Mouse (Mus musculus) embryo, embryonic 10.5 days (tissue): ENCODE results near the gene Card14.
"Not testable (repeated sequence)": the region's sequence is repeated elsewhere in the genome, so short reads cannot be mapped to it uniquely, and the experiment has no call there.

Experiments used
- DNase-seq: peaks from one replicate; pipeline ENCODE4 v3.0.0-alpha.2; 2015; ENCODE audit warnings: low spot score

Card14 gene

DNA sequence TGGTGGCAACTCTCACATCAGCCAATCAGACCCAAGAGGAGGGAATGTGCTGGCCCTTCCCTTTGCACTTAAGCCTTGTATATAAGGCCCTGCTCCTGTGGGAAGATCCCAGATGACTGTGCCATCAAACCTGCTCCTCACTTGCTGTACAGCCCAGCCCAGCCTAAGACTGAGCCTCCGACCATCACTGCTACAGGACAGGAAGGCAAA is at the start of gene Card14:
Gene Card14 (plus strand): TSS at position 111 of the 210 bp plus-strand sequence.
- no peak for DNase-seq

DNA sequence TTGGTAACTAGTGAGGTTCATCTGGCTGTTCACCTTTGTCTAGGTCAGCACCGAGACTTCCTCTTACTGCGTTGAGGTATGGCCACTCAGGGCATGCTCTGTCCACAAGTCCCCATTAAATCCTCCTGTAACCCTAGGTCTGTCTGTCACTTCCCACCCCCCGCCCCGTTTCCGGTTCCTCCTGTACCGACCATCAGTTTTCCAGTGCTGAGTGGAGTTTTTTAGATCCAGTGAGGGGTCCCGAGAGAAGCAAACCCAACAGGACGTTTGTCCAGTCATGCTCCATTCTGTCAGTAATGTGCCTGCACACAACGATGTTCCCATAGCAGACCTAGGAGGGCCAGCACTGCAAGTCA is 49.4 kb upstream of the Card14 start:
- DNase-seq: no peak

DNA sequence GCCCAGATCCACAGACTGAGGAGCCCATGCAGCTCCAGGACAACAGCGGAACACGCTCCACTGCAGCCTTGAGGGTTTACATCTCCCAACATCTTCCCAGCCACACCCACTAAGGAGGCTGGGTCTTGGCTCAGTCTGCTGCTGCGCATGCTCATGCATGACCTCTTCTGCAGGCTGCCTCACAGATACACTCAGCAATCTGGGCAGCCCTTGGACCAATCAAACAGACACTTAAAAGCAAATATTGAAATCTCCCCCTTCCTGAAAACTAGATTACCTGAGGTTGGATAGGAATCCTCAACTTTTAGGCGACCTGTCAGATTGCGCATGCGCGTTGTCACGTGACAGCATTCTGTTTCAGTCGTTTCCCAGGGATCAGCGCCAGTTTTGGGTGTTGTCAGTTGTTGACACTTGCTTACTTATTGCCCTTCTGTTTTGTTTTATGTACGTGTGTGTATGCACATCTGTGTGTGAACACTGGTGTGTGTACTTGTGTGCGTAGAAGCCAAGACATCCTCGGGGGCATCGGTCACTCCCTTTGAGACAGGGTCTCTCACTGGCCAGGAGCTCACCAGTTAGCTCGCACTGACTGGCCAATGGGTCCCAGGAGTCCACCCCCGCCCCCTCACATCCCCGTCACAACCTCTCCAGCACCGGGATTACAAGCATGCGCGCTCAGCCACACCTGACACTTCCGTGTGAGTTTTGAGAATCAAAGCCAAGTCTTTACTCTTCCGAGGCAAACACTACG is 48.8 kb upstream of the Card14 start:
- DNase-seq: peak; percentile 64

DNA sequence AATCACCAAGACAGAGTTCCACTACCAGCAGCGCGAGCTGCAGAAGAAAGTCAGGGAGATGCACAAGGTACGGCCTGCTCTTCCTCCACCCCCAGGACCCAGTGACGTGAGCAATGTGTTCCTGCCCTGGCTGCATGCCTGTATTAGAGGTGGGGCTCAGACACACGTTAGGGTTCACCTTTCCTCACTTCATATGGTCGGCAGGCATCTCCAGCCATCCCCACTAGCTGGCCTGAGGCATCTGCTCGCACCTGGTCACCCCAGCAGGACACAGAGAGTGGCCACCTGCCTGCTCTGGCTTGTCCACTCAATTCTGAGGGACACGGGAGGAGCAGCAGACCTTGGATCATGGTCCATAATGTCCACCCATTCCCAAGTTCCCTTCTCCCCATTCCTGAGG is 47.6 kb upstream of the Card14 start:
- no peak for DNase-seq

DNA sequence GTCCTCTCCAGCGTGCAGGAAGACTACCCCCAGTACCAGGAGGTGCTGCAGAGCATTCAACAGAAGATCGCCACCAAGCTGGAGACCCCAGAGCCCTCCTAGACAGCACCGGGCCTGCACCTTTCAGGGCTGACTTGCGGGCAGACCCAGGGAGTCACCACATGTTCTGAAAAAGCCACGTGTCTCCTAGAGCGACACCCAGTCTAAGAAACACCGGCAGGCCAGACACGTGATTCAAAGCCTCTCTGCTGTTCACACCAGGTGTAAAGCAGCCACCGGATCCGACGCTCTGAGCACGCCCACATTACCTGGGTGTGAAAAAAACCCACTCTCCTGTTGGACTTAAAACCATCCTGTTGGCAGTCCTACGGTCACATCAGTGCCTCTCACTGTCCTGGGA is 43.2 kb upstream of the Card14 start:
- no peak for DNase-seq

DNA sequence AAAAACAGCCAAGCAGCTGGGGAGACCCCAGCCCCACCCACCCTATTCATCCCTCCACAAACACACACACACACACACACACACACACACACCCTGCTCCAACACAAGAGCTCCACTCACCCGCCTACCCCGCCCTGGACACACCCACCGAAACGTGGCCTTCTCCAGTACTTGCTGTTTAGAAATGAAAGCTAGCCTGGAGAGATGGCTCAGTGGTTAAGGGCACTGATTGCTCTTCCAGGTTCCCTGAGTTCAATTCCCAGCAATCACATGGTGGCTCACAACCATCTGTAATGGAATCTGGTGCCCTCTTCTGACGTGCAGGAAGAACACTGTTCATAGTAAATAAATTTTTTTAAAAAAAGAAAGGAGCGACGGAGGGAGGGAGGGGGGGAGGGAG is 41.8 kb upstream of the Card14 start:
- DNase-seq: no peak

DNA sequence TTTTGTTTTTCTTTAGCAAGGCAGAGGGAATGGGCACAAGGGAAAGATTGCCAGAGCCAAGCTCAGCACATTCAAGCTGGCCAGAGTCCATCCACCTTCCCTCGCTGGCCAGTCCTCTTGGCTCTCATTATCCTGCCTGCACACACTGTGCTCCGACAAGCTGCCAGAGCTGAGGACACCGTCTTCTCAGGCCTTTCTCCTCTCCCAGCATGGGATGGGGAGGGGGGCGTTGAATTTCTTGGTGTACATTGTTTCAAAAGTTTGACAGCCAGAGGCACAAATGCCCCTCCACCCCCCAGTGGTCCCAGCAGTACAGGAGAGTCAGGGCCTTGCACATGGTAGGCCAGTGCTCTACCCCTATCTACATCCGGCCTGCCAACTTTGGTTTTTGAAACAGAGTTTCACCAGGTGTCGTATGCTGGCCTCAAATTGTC is 40.3 kb upstream of the Card14 start:
- no peak for DNase-seq

DNA sequence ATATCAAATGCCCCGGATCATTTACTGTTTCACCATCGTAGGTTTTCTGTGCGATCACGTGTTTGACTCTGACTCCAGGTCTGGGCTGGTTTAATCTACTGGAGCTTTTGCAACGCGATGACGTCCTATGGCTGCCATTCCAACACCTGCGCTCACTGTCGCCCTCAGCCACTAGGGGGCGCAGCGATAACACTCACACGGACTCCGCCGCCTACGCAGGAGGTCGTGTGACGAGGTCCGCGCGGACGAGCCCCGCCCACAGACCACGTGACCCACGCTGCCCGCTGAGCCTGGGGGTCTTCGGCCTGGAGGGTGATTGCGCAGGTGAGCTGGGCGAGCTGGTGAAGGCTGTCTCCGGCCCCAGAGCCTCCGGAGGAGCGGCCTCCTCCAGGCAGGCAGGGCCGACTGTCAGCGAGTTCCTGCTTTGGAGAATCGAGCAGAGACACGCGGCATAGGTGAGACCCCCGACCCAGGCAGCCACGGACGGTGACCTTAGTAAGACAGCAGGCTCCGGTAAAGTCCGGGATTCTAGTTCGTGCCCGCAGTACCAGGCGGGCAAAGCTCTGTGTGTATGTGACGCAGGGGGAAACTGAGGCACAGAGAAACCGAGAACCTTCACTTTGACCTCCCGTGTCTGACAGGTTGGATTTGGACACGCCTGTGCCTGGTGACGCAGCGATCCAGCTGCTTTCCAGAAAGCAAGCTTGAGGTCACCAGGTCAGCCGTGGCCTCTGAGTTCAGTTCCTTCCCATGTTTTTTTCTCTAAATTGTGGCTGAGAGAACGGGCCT is 39.6 kb upstream of the Card14 start, which contains the start of gene Gaa:
Gene Gaa (plus strand): TSS at position 120 of the 789 bp plus-strand sequence.
- peak; percentile 98 for DNase-seq

DNA sequence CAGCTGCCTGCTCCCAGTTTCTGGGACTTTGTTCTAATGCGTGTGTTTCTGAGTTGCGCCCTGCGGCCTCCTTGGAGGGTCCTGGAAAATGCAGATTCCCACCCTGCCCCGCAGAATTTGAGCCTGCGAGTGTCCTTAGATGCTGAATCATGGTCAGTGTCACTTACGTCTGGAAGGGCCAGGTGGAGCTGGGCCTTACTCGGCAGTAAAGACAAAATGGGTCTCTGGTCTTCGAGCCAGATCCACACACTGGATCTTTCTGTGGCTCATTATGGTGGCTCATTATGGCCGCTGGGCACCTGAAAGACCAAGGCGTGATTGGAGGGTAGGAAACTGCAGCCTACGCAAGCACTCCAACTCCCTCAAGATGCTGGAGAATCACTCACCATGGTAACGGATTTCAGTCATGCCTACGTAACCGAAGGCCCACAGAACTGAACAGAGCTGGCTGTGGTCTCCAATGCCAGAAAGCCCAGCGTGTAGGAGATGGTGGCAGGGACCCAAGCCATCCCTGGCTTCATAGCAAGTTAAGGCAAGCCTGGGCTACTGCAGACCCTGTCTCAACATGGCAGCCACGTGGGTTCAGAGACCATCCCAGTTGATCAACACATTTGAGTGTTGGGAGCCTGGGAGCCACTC is 38.9 kb upstream of the Card14 start:
- no peak for DNase-seq

DNA sequence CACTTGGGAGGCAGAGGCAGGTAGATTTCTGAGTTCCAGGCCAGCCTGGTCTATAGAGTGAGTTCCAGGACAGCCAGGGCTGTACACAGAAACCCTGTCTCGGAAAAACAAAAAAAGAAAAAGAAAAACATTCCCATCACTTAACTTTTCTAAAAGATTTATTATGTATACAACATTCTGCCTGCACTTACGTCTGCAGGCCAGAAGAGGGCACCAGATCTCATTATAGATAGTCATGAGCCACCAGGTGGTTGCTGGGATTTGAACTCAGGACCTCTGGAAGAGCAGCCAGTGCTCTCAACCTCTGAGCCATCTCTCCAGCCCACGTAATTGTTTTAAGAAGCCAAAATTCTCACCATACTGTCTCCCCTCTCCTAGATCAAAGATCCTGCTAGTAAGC is 35.1 kb upstream of the Card14 start:
- peak; percentile 48 for DNase-seq

DNA sequence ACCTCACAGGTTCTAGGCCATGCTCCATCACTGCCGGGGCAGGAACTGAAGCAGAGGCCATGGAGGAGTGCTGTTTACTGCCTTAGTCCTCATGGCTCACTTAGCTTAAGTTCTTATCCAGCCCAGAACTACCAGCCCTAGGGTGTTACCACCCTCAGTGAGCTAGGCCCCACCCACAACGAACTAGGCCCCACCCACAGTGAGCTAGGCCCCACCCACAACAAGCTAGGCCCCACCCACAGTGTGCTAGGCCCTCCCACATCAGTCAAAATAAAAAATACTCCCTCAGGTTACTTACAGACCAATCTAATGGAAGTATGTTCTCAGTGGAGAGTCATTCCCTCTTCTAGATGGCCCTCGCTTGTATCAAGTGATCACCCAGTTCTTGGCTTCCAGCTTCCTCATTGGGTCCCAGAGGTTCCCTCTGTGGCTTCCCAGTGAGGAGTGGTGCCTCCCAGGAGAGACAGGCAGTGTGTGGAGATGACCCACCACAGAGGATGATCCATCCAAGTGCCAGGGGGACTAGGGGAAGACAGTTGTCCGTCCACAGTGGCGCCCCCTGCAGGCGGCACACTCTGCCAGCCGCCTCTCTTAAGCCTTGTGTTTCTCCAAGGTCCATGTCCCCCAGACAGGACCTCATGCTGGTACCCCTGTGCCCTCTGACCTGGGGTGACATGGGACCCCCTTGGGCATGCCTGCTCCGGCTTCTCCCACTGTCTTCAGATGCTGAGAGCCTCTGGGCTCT is 34.2 kb upstream of the Card14 start:
- DNase-seq: no peak

DNA sequence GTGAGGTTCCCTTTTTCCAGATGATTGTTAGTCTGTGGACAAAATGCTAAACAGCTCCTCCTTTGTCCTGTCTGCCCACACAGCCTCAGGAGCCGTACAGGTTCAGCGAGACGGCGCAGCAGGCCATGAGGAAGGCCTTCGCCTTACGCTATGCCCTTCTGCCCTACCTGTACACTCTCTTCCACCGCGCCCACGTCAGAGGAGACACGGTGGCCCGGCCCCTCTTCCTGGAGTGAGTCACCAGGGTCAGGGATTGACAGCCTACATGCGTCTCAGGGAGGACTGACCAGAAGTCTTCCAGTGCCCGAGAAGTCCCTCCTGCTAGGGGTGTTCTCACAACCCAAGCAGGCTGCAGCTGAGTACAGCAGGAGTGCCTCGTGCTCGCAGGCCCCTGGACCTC is 26.5 kb upstream of the Card14 start:
- no peak for DNase-seq

DNA sequence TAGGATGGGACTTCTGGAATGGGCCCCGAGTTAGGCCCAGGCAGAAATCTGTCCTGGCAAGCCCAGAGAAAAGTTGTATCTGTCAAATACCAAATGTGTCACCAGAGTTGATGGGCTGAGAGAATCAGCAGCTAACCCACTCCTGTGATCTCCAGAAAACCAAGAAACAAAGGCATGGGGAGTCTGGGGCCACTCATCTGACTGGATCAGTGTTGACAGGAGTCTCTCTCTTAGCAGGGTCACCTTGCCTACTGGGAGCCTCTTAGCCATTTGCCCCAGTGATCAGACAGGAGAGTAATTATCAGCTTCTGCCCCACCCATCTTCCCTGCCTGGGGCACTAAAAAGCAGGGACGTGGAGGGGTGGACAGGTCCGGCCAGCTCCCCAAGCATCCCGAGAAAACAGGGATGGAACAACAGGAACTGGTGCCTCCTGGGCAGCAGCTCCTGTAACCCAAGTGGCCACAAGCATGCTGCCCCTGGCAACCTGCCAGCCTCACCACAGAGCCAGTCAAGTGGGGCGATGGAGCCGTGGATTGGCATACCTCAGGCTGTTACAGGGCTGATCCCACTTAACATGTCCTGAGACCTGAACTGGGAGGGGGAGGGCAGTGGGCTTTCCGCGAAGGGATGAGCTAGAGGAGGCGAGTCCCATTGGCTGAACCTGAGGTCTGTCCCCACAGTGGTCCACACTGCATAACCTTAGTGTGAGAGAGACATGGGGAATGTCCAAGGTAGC is 21.6 kb upstream of the Card14 start:
- no peak for DNase-seq

DNA sequence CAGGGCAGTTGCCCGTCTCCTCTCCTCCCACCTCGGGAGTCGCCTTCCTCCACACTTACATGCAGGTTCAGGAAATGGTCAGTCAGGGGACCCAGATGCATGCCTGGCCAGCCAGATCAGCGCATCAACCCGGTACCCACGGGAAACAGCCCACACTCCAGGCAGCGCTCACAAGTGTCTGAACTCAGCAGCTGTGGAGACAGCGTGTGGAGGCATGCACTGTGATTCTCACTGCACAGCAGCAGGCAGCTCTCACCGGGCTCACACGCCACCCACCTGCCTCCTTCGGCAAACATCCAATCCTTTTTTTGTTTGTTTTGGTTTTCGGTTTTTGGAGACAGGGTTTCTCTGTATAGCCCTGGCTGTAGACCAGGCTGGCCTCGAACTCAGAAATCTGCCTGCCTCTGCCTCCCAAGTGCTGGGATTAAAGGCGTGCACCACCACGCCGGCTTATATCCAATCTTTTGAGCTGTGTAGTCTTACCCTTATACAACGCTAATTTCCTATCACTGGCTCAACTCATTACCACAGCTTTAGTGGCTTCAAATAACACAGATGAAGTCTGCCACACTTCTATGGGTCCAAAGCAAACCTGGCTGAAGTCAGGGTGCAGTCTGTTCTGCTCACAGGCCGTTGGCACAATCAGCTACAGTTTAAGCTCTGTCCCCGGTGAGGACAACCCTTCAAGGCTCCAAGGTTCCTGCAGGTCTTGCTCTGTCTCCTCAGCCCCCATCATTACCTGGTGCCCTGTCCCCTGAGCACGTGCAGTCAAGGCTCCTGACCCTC is 20.2 kb upstream of the Card14 start:
- DNase-seq: no peak

DNA sequence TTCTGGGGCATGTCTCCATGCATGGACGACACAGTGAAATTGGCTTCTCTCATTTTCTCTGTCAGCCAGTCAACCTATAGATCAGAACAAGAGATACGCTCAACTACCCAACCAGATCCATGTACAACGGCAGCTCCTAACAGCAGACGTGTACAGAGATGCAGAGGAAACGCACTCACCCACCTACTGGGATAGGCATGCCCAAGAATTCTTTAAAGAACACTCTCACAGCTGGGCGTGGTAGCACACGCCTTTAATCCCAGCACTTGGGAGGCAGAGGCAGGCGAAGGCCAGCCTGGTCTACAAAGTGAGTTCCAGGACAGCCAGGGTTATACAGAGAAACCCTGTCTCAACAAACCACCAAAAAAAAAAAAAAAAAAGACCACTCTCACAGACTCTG is 14.7 kb upstream of the Card14 start:
- not testable (repeated sequence) for DNase-seq

DNA sequence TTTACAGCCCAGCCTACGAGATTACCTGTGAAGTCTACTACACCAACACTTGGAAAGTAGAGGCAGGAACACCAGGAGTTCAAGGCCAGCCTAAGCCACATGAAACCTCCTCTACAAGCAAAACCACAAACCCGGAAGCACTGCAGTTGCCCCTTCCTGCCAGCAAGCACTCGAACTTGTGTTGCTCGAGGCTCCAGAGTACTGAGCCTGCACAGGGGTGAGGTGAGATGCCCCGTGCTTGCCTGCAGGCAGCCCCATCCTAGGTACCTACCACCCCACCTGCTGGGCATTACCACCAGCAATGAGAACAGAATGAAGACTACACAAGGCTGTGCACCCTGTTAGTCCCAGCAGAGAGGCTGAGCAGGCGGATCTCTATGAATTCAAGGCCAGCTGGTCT is 9.6 kb upstream of the Card14 start:
- no peak for DNase-seq

DNA sequence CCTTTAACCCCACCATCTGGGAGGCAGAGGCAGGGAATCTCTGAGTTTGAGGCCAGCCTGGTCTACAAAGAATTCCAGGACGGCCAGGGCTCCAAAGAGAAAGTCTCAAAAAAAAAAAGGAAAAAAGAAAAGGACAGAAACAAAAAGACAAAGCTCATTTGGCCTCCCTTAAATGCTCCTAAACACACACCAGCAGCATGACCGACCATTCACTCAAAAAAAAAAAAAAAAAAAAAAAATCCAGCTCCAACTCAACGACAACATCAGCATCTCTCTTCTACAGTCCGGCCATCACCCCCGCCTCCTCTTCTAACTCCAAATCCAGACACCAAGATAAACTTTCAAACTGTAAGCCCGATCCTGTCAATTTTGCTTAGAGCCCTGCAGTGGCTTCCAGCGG is 8.7 kb upstream of the Card14 start:
- no peak for DNase-seq

DNA sequence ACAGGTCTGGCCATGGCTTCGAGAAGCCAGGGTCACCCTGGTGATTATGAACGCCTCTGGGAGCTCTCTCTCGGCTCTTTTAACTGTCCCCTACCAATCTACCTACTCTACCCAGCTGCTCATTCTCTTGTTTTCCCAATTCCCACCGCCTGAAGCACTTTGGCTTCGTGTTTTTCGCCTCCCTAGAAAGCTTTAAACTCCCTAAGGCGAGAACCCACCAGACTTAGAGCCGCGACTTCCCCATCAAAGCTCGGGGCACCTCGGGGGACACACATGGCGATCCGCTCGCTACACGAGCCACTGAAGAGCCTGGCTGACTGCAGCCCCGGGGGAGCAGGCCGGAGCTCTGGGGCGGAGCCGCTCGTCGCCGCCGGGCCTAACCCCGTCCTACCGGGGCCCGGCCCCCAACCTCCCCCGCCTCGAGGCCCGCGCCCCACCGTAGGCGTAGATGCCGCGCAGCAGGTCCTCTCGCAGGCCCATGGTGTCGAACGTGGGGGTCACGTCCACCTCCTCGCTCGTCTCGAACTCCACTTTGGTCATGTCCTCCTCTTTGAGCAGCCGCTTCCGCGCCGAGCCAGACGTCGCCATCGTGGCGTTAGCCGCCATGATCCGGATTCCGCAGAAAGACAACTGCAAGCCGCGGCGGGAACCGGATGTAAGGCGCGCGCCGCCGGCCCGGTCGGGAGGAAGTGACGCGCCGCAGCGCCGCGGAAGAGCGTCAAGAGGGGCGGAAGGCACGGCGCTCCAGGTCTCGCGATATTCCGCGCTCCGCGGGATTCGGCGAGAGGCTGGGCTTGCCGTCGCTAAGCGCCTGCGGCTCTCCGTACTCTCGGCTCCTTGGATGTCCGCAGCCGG is 8.0 kb upstream of the Card14 start, which contains the start of gene Eif4a3:
Gene Eif4a3 (minus strand): TSS at position 699 of the 855 bp plus-strand sequence.
- DNase-seq: peak; percentile 98

DNA sequence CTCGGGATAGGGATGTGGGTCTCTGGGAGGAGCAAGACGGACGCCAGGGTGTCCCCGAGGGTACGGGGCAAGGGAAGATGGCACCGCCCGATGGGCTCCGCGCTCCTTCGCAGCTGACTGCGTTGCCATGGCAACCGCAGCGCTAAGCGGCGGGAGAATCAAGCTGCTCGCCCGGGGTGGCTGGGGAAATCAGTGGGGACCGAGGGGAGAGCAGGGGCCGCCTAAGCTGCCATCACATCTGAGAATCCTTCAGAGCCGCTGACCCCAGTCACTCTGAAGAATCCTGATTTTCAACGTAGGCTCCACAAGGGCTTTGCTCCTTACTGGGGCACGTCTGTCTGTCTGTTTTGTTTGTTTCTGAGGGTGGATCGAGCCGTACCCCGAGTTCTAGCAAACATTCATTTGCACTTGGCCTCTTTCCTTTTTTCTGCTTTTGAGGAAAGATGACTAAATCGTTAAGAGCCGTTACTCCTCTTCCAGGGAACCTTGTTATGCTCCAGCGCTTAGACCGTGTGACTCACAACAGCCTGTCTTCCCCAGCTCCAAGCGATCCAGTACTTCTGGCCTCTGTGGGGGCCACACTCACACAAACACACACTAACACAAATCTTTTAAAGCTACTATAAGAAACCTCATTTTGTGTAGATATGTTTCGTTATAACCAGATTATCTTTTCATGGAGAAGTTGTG is 7.2 kb upstream of the Card14 start:
- no peak for DNase-seq
